Mouse (Mus musculus) heart, embryonic 11.5 days (tissue): ENCODE data around the gene Klk6. TPM values are rescaled to one million over a fixed set of nuclear protein-coding genes. Genes with fewer than 3 reads are reported as not detected.

Experiments
- ATAC-seq: fragments of 200-750 bp; cut with Nextera tagmentation; replicated peaks from 2 replicates; pipeline ENCODE4 v1.8.0; 2017; ENCODE audit warnings: moderate library complexity; ENCODE audit not compliant: insufficient number of reproducible peaks, low FRiP score, low TSS enrichment
- H3K27ac ChIP-seq: fragments of 300-500 bp; sonication (generic); 2 replicates; pipeline ENCODE4 v1.5.1; 2014; ENCODE audit warnings: mild to moderate bottlenecking, low read depth, low read length
- H3K27me3 ChIP-seq: fragments of 300-500 bp; sonication (generic); 2 replicates; pipeline ENCODE4 v1.6.1; 2014; ENCODE audit warnings: mild to moderate bottlenecking, low read length, mixed read lengths; ENCODE audit not compliant: control insufficient read depth, insufficient read depth
- H3K36me3 ChIP-seq: fragments of 300-500 bp; sonication (generic); 2 replicates; pipeline ENCODE4 v1.6.1; 2014; ENCODE audit warnings: mild to moderate bottlenecking, low read length, moderate library complexity, mixed read lengths; ENCODE audit not compliant: control insufficient read depth, insufficient read depth
- H3K4me1 ChIP-seq: fragments of 300-500 bp; sonication (generic); 2 replicates; pipeline ENCODE4 v1.6.1; 2014; ENCODE audit warnings: low read length; ENCODE audit not compliant: control insufficient read depth, insufficient read depth
- H3K4me2 ChIP-seq: fragments of 300-500 bp; sonication (generic); 2 replicates; pipeline ENCODE4 v1.6.1; 2014; ENCODE audit warnings: mild to moderate bottlenecking, moderate library complexity
- H3K4me3 ChIP-seq: fragments of 300-500 bp; sonication (generic); 2 replicates; pipeline ENCODE4 v1.5.1; 2014; ENCODE audit warnings: low read depth, low read length
- H3K9ac ChIP-seq: fragments of 300-500 bp; sonication (generic); 2 replicates; pipeline ENCODE4 v1.6.1; 2014; ENCODE audit warnings: mild to moderate bottlenecking, low read depth, low read length, moderate library complexity
- H3K9me3 ChIP-seq: fragments of 300-500 bp; sonication (generic); replicated peaks from 2 replicates; pipeline ENCODE4 v1.6.1; 2016; ENCODE audit warnings: low read length; ENCODE audit not compliant: control insufficient read depth
- WGBS: fragments of 180-500 bp; shearing (Covaris S2); extraction: QIAGEN DNeasy Blood & Tissue Kit; methylation state at CpG from one replicate; pipeline ENCODE4 v1.1.7; 2014; ENCODE audit not compliant: insufficient replicate concordance; 5-methylcytosine and 5-hydroxymethylcytosine counted together
- polyA plus RNA-seq: library from polyadenylated mRNA; unstranded; fragments of >200 nt; fragmentation: Nextera tagmentation; extraction: Ambion mirVana; gene quantifications from 2 replicates; pipeline ENCODE4 v1.2.1, GENCODE M21; 2014

Gene Klk6
- polyA plus RNA-seq: not detected in 2 replicates

DNA sequence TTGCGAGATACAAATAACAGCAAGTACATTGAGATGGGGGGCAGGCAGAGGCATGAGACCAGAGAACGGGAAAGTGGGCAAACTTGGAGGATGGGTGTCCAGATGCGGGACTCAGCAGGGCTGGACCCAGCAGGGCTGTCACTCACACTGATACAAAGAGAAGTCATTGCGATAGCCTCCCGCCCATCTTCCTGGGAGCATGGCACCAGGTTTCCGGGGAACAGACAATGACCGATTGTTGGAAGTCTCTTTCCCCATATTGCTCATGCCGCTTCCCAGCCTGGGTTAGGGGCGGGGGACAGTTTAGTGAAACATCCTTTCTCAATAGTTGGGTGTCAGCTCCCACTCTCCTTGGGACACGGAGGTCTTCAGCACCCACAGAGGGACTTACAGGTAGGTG is at the start of gene Klk6:
Klk6 (plus strand) TSS at position 301 of the 400 bp plus-strand sequence.
- no peaks in the 10 kb centered on the region for H3K36me3 ChIP-seq
- no peaks in the 10 kb centered on the region for H3K4me1 ChIP-seq
- no peak within 1 kb of the TSS for H3K4me3 ChIP-seq
- H3K27me3 ChIP-seq: no peaks in the 10 kb centered on the region
- H3K9ac ChIP-seq: no peak within 1 kb of the TSS
- 74% methylated on average over 10 of the region's 10 CpGs for WGBS
- H3K9me3 ChIP-seq: no peaks in the 10 kb centered on the region
- no peak within 1 kb of the TSS for H3K27ac ChIP-seq
- H3K4me2 ChIP-seq: no peak within 1 kb of the TSS
- no peak for ATAC-seq

DNA sequence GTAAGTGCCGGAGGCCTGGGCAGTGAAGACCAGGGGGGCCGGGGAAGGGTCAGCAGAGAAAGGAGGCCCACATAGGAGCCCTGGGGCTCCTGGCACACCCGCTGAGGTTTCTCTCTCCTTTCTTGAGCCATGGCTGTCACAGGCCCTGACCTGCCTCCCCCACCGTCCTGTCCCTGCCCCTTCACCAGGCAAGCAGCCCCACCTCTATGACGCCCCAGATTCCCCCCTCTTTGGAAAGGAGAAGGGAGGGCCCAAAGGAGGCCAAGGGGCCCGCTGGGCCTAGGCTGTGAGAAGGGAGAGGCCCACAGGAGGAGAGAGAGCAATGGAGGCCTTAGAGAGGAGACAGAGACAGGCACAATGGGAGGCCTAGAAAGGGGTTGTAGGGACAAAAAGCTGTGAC is 49.5 kb upstream of the Klk6 start:
- Histone ChIP-seq H3K4me2 (no peak overlapping the region), H3K4me1 (no peaks in the 10 kb centered on the region), H3K9me3 (no peaks in the 10 kb centered on the region), H3K9ac (no peak overlapping the region), H3K4me3 (no peak overlapping the region), H3K27ac (no peak overlapping the region), H3K36me3 (no peaks in the 10 kb centered on the region), H3K27me3 (no peaks in the 10 kb centered on the region)
- 60% methylated on average over 6 of the region's 6 CpGs for WGBS
- no peak for ATAC-seq

DNA sequence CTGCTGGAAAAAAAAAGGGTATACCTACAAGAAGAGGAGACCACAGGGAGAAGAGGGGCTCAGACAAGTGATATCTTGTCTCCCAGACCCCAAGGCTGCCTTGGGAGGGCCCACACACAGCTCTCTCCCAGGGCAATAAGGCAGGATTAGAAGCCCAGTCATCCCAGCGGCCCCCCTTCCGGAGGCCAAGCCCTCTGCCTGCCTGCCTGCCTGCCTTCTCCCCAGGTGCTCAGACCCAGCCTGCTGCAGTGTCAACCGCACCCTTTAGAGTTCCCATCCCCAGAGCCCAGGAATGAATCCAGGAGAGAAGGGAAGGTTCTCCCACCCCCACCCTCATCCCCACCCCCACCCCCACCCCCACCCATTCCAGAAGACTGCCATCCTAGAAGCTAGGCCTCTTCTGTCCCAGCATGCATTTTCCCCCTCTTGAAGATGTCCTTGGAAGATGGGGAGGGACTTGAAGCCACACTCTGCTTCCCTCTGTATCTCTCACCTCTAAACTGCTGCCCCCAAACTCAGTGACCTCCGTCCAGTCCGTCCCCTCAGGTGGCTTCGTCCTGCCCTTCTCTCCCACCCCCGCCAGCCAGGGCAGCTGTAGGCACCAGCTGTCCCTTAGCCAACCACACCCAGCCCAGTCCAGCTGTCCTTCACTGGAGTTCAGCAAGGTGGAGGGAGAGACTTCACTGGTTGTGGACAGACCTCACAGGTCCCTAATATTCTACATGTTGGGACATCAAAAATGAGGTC is 48.8 kb upstream of the Klk6 start:
- WGBS: 48% methylated on average over 7 of the region's 7 CpGs

DNA sequence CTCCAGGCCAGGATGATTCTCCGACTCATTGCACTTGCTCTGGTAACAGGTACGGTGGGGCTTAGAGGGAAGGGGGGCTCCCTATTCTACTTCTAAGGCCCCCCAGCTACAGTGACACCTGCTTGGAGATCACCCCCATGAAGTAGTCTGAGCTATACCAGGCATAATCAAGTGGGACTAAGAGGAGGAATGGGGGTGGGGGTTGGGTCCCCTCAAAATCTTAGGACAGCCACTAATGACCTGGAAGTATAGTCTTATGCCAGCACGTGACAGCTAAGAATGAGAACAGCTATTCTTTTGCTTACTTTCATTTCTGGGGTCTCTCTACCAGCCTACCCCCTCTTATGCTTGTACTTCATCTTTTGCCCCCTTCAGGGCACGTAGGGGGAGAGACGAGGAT is 47.8 kb upstream of the Klk6 start:
- Histone ChIP-seq H3K4me2 (no peak overlapping the region), H3K9me3 (no peaks in the 10 kb centered on the region), H3K27ac (no peak overlapping the region), H3K9ac (no peak overlapping the region), H3K4me3 (no peak overlapping the region), H3K36me3 (no peaks in the 10 kb centered on the region), H3K4me1 (no peaks in the 10 kb centered on the region), H3K27me3 (no peaks in the 10 kb centered on the region; the same call in 1 of the 2 replicates)
- ATAC-seq: no peak
- 79% methylated on average over 5 of the region's 5 CpGs for WGBS

More for the DNA sequence above, 48.8 kb upstream of the Klk6 start:
- H3K4me2 ChIP-seq: no peak overlapping the region
- no peaks in the 10 kb centered on the region for H3K27me3 ChIP-seq
- no peak overlapping the region for H3K4me3 ChIP-seq
- ATAC-seq: no peak
- H3K9ac ChIP-seq: no peak overlapping the region
- H3K36me3 ChIP-seq: no peaks in the 10 kb centered on the region
- H3K9me3 ChIP-seq: no peaks in the 10 kb centered on the region
- H3K27ac ChIP-seq: no peak overlapping the region
- H3K4me1 ChIP-seq: no peaks in the 10 kb centered on the region

DNA sequence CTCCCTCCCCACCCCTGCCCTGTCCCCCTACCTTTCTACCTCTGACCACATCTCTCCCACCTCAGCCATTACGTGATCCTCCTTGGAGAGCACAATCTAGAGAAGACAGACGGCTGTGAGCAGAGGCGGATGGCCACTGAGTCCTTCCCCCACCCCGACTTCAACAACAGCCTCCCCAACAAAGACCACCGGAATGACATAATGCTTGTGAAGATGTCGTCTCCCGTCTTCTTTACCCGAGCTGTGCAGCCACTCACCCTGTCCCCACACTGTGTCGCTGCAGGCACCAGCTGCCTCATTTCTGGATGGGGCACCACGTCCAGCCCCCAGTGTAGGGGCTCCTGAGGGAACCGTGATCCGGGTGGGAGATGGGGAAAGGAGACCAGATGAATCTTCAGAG is 46.9 kb upstream of the Klk6 start:
- Histone ChIP-seq H3K4me1 (no peaks in the 10 kb centered on the region), H3K9ac (no peak overlapping the region), H3K27ac (no peak overlapping the region), H3K27me3 (no peaks in the 10 kb centered on the region; the same call in 1 of the 2 replicates), H3K4me2 (no peak overlapping the region), H3K9me3 (no peaks in the 10 kb centered on the region), H3K36me3 (no peaks in the 10 kb centered on the region), H3K4me3 (no peak overlapping the region)
- no peak for ATAC-seq
- 76% methylated on average over 12 of the region's 12 CpGs for WGBS

DNA sequence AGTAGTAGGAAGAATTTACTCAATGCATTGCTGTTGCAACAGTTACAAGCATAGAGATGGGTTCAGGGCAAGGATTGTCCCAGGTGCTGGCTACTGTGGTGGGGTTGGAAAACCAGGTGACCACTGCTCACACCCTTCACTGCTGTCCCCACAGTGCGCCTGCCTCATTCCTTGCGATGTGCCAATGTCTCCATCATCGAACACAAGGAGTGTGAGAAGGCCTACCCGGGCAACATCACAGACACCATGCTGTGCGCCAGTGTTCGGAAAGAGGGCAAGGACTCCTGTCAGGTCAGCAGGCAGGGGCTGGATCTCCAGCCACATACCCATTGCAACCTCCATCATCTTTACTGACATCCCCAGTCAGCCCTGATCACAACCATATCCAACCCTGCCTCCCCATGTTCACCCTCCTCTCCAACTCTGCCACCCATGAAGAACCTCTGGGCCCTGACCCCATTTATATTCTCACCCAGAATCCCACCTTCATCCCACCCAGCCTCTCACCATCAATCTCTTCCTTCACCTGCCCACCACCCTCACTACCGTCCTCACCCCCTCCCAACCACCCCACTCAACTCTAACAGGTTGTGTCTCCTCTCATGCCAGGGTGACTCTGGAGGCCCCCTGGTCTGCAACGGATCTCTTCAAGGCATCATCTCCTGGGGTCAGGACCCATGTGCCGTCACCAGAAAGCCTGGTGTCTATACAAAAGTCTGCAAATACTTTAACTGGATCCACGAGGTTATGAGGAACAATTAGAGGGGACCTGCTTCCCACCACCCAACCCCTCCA is 45.9 kb upstream of the Klk6 start:
- Histone ChIP-seq H3K27ac (no peak overlapping the region), H3K4me1 (no peaks in the 10 kb centered on the region), H3K4me3 (no peak overlapping the region), H3K27me3 (peaks cover 5% of the 10 kb centered on the region), H3K36me3 (no peaks in the 10 kb centered on the region), H3K9me3 (no peaks in the 10 kb centered on the region), H3K4me2 (no peak overlapping the region), H3K9ac (no peak overlapping the region)
- 80% methylated on average over 10 of the region's 10 CpGs for WGBS
- no peak for ATAC-seq

DNA sequence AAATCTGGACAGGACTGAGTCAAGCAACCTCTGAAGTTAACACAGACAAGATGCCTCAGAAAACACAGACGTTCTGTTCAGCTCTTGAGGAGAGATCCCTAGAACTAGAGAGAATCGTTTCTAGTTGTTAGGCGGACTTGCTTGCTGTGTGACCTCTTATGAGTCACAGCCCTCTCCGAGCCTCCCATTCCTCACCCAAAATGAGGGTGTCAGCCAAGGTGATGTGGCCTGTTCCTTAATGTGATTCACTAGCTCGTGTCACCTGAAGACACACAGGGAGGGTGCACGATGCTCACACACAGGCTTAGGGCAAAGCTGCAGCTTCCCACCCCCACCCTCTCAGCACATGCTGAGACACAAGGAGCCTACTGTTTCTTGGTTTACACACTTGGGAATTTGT is 44.1 kb upstream of the Klk6 start:
- Histone ChIP-seq H3K4me2 (no peak overlapping the region), H3K9me3 (no peaks in the 10 kb centered on the region), H3K27ac (no peak overlapping the region), H3K9ac (no peak overlapping the region), H3K4me3 (no peak overlapping the region), H3K4me1 (no peaks in the 10 kb centered on the region), H3K27me3 (peaks cover 16% of the 10 kb centered on the region), H3K36me3 (no peaks in the 10 kb centered on the region)
- no peak for ATAC-seq
- WGBS: 61% methylated on average over 6 of the region's 6 CpGs

DNA sequence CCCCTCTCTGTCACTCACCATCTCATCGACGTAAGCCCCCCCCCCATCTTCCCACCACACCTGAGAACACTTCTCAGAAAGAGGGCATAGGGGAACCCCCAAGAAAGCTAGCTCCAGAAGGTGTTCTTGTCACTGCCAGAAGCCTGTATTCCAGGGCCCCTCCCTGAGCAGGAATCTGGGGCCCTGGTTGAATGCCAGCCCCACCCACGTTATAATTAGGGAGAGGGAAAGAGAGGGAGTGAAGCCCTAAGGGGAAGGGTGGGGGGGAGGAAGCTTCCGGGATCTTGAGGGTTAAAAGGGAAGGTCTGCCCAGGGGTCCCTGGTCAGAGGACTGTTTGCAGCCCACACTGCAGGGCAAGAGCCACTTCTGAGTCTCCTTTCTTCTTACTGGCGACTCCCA is 43.6 kb upstream of the Klk6 start, which contains the start of gene Klk10:
Klk10 (plus strand) TSS at position 290 of the 400 bp plus-strand sequence.
- Histone ChIP-seq H3K9ac (no peak within 1 kb of the TSS), H3K27ac (no peak within 1 kb of the TSS), H3K4me2 (no peak within 1 kb of the TSS), H3K36me3 (no peaks in the 10 kb centered on the region), H3K4me3 (no peak within 1 kb of the TSS), H3K9me3 (no peaks in the 10 kb centered on the region), H3K27me3 (peaks cover 16% of the 10 kb centered on the region), H3K4me1 (no peaks in the 10 kb centered on the region)
- ATAC-seq: no peak
- WGBS: 59% methylated on average over 5 of the region's 5 CpGs
